Mouse (Mus musculus) embryonic facial prominence, embryonic 14.5 days (tissue): ENCODE measurements around the gene Rtp3. TPM values are rescaled to one million over a fixed set of nuclear protein-coding genes. Genes with fewer than 3 reads are reported as not detected.

Source experiments
- ATAC-seq: fragments of 200-750 bp; cut with Nextera tagmentation; 2 replicates; pipeline ENCODE4 v1.8.0; 2017; ENCODE audit warnings: low read depth, moderate number of reproducible peaks, moderate TSS enrichment
- DNase-seq: peaks from one replicate; pipeline ENCODE4 v3.0.0-alpha.2; 2015; ENCODE audit warnings: low spot score
- H3K27ac ChIP-seq: fragments of 300-500 bp; sonication (generic); replicated peaks from 2 replicates; pipeline ENCODE4 v1.5.1; 2014; ENCODE audit warnings: low read depth, mild to moderate bottlenecking, low read length, moderate library complexity
- H3K27me3 ChIP-seq: fragments of 300-500 bp; sonication (generic); replicated peaks from 2 replicates; pipeline ENCODE4 v1.6.1; 2014; ENCODE audit warnings: low read length; ENCODE audit not compliant: control insufficient read depth, insufficient read depth
- H3K36me3 ChIP-seq: fragments of 300-500 bp; sonication (generic); 2 replicates; pipeline ENCODE4 v1.6.1; 2014; ENCODE audit warnings: low read length, mixed read lengths; ENCODE audit not compliant: control insufficient read depth, insufficient read depth
- H3K4me1 ChIP-seq: fragments of 300-500 bp; sonication (generic); 2 replicates; pipeline ENCODE4 v1.6.1; 2014; ENCODE audit warnings: antibody characterized with exemption, low read length; ENCODE audit not compliant: control insufficient read depth, insufficient read depth
- H3K4me2 ChIP-seq: fragments of 300-500 bp; sonication (generic); 2 replicates; pipeline ENCODE4 v1.6.1; 2014; ENCODE audit warnings: low read depth, mild to moderate bottlenecking, low read length, moderate library complexity, mixed read lengths
- H3K4me3 ChIP-seq: fragments of 300-500 bp; sonication (generic); 2 replicates; pipeline ENCODE4 v1.5.1; 2014; ENCODE audit warnings: low read depth, mild to moderate bottlenecking, low read length
- H3K9ac ChIP-seq: fragments of 300-500 bp; sonication (generic); 2 replicates; pipeline ENCODE4 v1.6.1; 2014; ENCODE audit warnings: low read depth, mild to moderate bottlenecking, low read length, moderate library complexity, mixed read lengths
- H3K9me3 ChIP-seq: fragments of 300-500 bp; sonication (generic); 2 replicates; pipeline ENCODE4 v1.6.1; 2016; ENCODE audit warnings: low read length; ENCODE audit not compliant: control insufficient read depth
- WGBS: fragments of 180-500 bp; shearing (Covaris S2); extraction: QIAGEN DNeasy Blood & Tissue Kit; methylation state at CpG from one replicate; pipeline ENCODE4 v1.1.7; 2014; 5-methylcytosine and 5-hydroxymethylcytosine counted together
- polyA plus RNA-seq: library from polyadenylated mRNA; unstranded; fragments of >200 nt; fragmentation: Nextera tagmentation; extraction: Ambion mirVana; gene quantifications from 2 replicates; pipeline ENCODE4 v1.2.1, GENCODE M21; 2014

Rtp3 gene
- polyA plus RNA-seq, 1 experiment from 2014 or later: 0.35 TPM

- H3K36me3 ChIP-seq: no peaks in the 10 kb centered on the region
- no peaks in the 10 kb centered on the region for H3K4me1 ChIP-seq
- H3K27ac ChIP-seq: no peak overlapping the region
- no peak overlapping the region for H3K4me2 ChIP-seq
- ATAC-seq (no peak), DNase-seq (no peak)
- H3K9me3 ChIP-seq: no peaks in the 10 kb centered on the region
- H3K4me3 ChIP-seq: no peak overlapping the region
- 86% methylated on average over 22 of the region's 22 CpGs for WGBS
- no peak overlapping the region for H3K9ac ChIP-seq
- no peaks in the 10 kb centered on the region for H3K27me3 ChIP-seq
These were observed 25.1 kb downstream of the Rtp3 start for GRCm38 (mm10) chr9:110965062-110965909.

GRCm38 (mm10) chr9:110963566-110964115 is 26.7 kb downstream of the Rtp3 start:
- DNase-seq: no peak

GRCm38 (mm10) chr9:110961386-110961785 is 29.0 kb downstream of the Rtp3 start:
- DNase-seq (no peak), ATAC-seq (no peak)
- no peak overlapping the region for H3K27ac ChIP-seq
- H3K4me3 ChIP-seq: no peak overlapping the region
- H3K9ac ChIP-seq: no peak overlapping the region
- H3K27me3 ChIP-seq: no peaks in the 10 kb centered on the region
- no peaks in the 10 kb centered on the region for H3K4me1 ChIP-seq
- H3K36me3 ChIP-seq: no peaks in the 10 kb centered on the region
- no peaks in the 10 kb centered on the region for H3K9me3 ChIP-seq
- 98% methylated on average over 8 of the region's 8 CpGs for WGBS
- no peak overlapping the region for H3K4me2 ChIP-seq

More at GRCm38 (mm10) chr9:110963566-110964115, 26.7 kb downstream of the Rtp3 start:
- no peaks in the 10 kb centered on the region for H3K9me3 ChIP-seq
- no peak overlapping the region for H3K27ac ChIP-seq
- H3K4me2 ChIP-seq: no peak overlapping the region
- WGBS: 89% methylated on average over 8 of the region's 8 CpGs
- no peaks in the 10 kb centered on the region for H3K4me1 ChIP-seq
- no peaks in the 10 kb centered on the region for H3K36me3 ChIP-seq
- H3K4me3 ChIP-seq: no peak overlapping the region
- no peak for ATAC-seq
- no peak overlapping the region for H3K9ac ChIP-seq
- H3K27me3 ChIP-seq: no peaks in the 10 kb centered on the region

- ATAC-seq: no peak
- 80% methylated on average over 13 of the region's 13 CpGs for WGBS
These were observed 29.9 kb downstream of the Rtp3 start for GRCm38 (mm10) chr9:110960230-110961149.

DNA sequence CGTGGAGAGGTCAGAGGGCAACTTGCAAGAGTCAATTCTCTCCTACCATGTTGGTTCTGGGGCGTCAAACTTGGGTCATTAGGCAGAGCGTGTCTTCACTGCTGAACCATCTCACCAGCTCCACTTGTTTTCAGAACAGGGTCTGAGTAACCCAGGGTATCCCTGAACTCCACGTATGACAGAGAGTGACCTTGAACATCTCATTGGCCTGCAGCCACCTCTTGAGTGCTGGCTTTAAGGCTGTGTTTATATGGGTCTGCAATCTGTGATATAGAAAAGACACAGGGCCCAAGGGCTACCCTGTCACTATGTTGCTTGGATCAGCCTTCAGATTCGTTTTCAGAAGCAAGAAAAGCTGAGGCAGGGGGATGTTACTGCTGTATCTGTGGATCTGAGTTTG is 30.7 kb downstream of the Rtp3 start:
- no peak overlapping the region for H3K27ac ChIP-seq
- no peaks in the 10 kb centered on the region for H3K4me1 ChIP-seq
- no peak overlapping the region for H3K4me2 ChIP-seq
- DNase-seq: no peak
- WGBS: 82% methylated on average over 5 of the region's 5 CpGs
- no peaks in the 10 kb centered on the region for H3K36me3 ChIP-seq
- no peaks in the 10 kb centered on the region for H3K9me3 ChIP-seq
- H3K4me3 ChIP-seq: no peak overlapping the region
- no peak overlapping the region for H3K9ac ChIP-seq
- no peak for ATAC-seq
- H3K27me3 ChIP-seq: 0 out of 2 replicates have a peak, but pooled peaks cover 3% of the 10 kb centered on the region

More at GRCm38 (mm10) chr9:110960230-110961149, 29.9 kb downstream of the Rtp3 start:
- Histone ChIP-seq H3K27ac (no peak overlapping the region), H3K27me3 (no peaks in the 10 kb centered on the region), H3K9ac (no peak overlapping the region), H3K36me3 (no peaks in the 10 kb centered on the region), H3K4me2 (no peak overlapping the region), H3K4me3 (no peak overlapping the region), H3K9me3 (no peaks in the 10 kb centered on the region), H3K4me1 (no peaks in the 10 kb centered on the region)
- no peak for DNase-seq

- no peak overlapping the region for H3K27ac ChIP-seq
- DNase-seq (no peak), ATAC-seq (no peak)
- H3K9me3 ChIP-seq: no peaks in the 10 kb centered on the region
- WGBS: 78% methylated on average over 6 of the region's 6 CpGs
- no peaks in the 10 kb centered on the region for H3K4me1 ChIP-seq
- no peak overlapping the region for H3K4me2 ChIP-seq
- H3K27me3 ChIP-seq: peaks cover 15% of the 10 kb centered on the region
- H3K9ac ChIP-seq: no peak overlapping the region
- no peaks in the 10 kb centered on the region for H3K36me3 ChIP-seq
- no peak overlapping the region for H3K4me3 ChIP-seq
These were observed 34.4 kb downstream of the Rtp3 start for GRCm38 (mm10) chr9:110955962-110956361.

- 44% methylated on average over 2 of the region's 2 CpGs for WGBS
- ATAC-seq (no peak), DNase-seq (no peak)
- peak overlapping the region; percentile 86; the same call in 1 of the 2 replicates for H3K4me2 ChIP-seq
- no peak overlapping the region for H3K9ac ChIP-seq
- H3K27me3 ChIP-seq: peaks cover 15% of the 10 kb centered on the region
- H3K9me3 ChIP-seq: no peaks in the 10 kb centered on the region
- H3K27ac ChIP-seq: no peak overlapping the region
- H3K4me3 ChIP-seq: no peak overlapping the region
- no peaks in the 10 kb centered on the region for H3K36me3 ChIP-seq
- no peaks in the 10 kb centered on the region for H3K4me1 ChIP-seq
These were observed 35.5 kb downstream of the Rtp3 start for GRCm38 (mm10) chr9:110954681-110955445.
